Mouse (Mus musculus) c-Kit-positive CD71-positive TER-119-positive erythroid progenitor cells, embryonic 14.5 days (primary cell): ENCODE data around the gene Cort.
A peak's percentile ranks its signal among the peaks of the same experiment; 100 is the strongest.

Experiments
- DNase-seq: peaks from one replicate; pipeline ENCODE4 v3.0.0-alpha.2; 2013; ENCODE audit warnings: low spot score

Cort gene

GRCm38 (mm10) chr4:149098571-149098970 is 28.0 kb downstream of the Cort start:
- no peak for DNase-seq

DNA sequence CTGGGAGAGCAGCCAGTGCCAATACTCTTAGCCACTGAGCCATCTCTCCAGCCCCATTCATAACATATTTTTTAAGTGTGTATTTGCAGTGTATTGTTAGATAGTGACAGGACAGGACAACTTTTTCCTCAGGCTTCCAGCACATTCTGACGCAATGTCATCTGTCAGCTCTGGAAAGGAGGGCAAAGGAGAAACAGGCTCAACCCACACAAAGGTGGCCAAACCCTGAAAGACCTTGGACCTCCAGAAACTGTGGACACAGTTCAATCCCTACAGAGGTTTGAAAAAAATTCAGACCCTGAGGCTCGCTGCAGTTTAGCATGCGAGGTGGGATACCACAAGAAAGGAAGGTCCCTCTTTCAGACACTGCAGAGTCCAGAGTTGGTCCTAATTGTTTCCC is 28.6 kb downstream of the Cort start:
- DNase-seq = no peak

- no peak for DNase-seq
Measured at GRCm38 (mm10) chr4:149091364-149091763, 35.2 kb downstream of the Cort start.

DNA sequence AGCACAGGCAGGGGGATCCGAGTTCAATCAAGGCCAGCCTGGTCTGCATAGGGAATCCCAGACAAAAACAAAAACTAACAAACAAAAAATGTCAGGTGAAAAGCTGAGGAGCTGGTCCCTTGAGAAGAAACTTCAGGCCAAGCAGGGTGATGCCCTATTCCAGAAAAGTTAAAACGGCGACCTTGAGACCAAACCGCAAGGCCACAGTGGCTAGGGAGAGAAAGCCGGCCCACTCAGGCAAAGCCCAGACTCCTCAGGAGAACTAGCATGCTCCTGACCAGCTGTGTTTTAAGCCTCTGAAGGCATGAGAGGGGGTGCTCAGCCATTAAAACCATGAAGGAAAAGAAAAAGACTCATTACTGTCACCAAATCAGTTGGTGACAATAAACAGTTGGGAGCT is 41.2 kb downstream of the Cort start:
- no peak for DNase-seq

DNA sequence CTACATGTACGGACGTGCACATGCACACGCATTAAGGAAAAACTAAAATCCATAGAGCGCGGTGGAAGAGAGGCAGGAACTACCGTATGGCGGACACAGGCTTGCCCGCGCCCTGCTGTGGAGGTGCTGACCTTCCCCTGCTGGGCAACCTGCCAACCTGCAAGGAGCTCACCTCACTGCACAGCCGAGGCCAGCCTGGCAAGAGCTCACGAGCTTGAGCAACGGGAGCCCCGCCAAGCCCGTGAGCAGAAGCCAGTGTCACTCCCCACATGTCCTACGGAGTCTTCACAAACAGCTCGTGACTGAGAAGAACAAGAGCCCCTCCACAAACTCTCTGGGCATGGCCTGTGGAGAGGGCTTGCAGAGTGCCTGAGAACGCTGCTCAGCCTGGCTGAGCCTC is 45.0 kb downstream of the Cort start:
- no peak for DNase-seq

- no peak for DNase-seq
Measured at GRCm38 (mm10) chr4:149080111-149080510, 46.5 kb downstream of the Cort start.

- DNase-seq = no peak
Measured at GRCm38 (mm10) chr4:149079629-149080028, 46.9 kb downstream of the Cort start.

DNA sequence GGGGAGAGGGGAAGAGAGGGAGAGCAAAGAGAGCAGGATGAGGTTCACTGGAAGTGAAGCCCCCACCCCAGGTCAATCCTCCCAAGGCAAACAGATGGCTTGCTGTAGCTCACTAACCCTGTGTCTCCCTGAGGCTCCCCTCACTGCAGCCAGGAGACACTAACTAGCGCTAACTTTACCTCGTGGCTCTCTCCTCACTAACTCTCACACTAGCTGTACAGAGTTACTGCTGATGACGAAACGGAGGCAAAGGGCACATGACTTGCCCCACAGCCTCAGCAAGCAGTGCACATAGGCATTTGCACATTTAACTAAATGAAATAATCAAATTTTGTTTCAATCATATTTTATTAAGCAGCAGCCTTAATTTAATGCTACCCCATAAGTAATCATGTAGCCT is 48.3 kb downstream of the Cort start:
- DNase-seq = no peak

- peak; percentile 42 for DNase-seq
Measured at GRCm38 (mm10) chr4:149075871-149076575, 50.5 kb downstream of the Cort start.

DNA sequence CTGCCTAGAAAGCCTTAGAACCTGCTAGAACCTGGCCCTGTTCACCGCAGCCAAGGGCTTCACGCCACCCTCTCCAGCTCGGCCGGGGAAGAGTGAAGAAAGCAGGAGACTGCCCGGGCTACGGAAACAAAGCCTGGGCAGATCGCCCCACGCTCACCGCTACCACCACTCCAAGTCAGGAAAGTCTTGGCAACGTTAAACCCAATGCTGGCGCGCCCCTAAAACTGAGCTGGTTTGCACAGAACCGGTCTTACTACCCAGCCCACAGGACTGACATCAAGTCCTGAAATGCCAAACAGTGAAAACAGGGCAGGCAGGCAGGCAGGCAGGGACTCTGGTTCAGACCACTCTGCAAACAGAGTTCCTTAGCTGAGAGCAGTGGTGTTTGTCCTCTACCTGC is 51.5 kb downstream of the Cort start:
- no peak for DNase-seq
